Mouse (Mus musculus) ES-Bruce4 (cell line): ENCODE results near the gene Cd9.

Experiments
- CTCF ChIP-seq: IDR thresholded peaks from one replicate; pipeline ENCODE4 v1.8.1; 2011; ENCODE audit warnings: low read depth, low read length
- POLR2A ChIP-seq: IDR thresholded peaks from one replicate; pipeline ENCODE4 v1.8.1; 2011; ENCODE audit warnings: low read length; ENCODE audit not compliant: insufficient read depth

DNA sequence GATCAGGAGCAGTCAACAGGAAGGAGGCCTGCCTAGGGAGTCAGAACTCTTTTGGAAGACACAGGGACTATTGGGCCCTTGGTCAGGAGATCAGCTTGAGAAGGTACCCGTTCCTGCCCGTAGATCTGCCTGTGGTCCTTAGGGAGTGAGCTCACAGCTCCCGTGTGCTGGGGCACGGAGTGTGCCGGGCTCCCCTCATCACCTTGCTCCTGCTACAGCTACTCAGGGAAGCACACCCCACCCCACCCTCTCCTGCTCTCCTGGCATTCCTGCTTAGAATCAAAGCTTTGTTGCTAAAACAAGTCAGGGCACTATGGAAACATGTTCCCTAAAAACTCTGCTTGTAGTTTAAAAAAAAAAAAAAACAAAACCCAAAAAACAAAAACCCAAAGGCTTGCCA is 24.0 kb downstream of the Cd9 start:
- no peak for TF ChIP-seq CTCF
- TF ChIP-seq POLR2A, result no peak
